Mouse (Mus musculus) adrenal gland, adult 10 weeks (tissue): ENCODE results near the gene Sez6. TPM values are rescaled to one million over a fixed set of nuclear protein-coding genes. Genes with fewer than 3 reads are reported as not detected.

Experiments used
- polyA plus RNA-seq: library from polyadenylated mRNA; stranded (reverse); fragments of 350-450 nt; fragmentation: Illumina TruSeq; extraction: RNeasy Lipid Tissue Mini Kit (QIAGEN cat#74804); gene quantifications from one replicate; pipeline ENCODE4 v1.2.3, GENCODE M21; 2014; ENCODE audit warnings: low read depth, low replicate concordance

Gene Sez6
- not detected for polyA plus RNA-seq

DNA sequence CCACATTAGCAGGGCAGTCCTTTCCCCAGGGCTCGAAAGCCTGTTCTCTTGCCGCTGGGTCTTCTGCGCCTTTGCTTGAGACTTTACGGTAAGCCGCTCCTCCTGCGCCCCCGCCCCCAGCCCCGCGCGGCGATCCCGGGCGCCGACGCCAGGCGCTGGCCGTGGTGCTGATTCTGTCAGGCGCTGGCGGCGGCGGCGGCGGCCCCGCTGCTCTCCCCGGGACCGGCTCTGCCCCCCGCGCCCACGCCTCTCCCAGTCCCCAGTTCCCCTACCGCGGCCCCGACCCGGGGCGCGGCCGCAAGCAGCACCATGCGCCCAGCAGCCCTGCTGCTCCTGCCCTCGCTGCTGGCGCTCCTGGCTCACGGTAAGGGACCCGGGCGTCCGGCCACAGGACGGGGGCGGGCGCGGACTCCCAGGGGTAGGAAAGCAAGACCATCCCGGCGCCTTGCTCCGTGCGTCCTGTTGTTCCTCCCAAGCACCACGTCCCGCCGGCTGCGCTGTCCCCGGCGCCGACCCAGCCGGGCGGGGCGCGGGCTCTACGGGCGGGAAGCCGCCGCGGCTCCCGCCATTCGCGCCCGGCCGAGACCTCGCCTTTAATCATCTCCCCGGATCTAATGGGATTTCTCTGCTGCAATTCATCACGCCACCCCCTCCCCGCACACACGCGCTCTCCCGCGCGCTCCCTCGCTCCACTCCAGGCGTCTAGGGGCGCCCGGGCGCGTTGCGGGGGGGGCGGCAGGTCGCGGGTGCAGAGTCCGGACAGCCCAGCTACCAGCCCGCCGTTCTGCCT is at the start of gene Sez6:
Gene Sez6 (plus strand): TSS at position 50 of the 790 bp plus-strand sequence.

DNA sequence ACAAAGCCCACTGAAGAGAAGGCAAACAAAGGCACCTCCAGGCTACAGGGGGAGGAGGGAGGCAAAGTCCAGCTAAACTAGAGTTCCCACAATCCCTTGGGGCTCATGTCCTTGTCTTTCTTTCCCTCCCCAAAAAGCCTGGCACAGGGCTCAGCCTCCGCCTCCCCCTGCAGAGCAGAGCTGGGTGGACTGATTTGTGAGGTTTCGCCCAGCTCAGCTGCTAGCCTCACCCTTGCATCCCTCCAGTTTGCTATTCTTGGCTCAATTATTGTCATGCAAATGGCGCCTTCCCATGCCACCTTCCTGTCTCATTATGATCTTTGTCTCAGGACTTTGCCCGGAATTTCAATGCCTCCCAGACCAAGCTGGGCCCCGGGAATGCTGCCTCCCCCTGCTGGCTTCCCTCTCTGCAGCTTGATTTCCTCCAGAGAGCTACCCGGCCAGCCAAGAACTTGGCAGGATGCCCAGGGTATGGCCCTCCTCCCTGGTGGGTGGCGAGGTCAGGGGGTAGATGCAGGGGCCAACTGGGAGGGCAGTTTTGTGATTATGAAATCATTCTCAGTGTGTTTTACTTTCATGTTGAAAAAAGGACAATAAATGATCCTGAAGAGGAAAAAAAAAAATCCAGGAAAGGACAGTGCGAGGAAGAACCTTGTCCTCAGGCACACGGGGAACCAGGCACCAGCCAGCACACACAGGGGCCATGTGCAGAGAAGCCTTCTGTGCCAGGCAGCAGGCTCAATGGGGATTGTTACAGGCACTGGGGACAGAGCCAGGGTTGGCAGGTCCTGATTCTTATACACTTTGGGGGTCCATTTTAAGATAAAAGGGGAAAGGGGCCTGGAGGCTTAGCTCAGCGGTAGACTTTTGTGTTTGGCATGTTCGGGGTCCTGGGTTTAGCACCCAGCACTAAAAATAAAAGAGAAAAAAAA is 36.5 kb upstream of the Sez6 start, which contains the start of gene Pipox:
Gene Pipox (minus strand): TSS at position 310 of the 932 bp plus-strand sequence.

DNA sequence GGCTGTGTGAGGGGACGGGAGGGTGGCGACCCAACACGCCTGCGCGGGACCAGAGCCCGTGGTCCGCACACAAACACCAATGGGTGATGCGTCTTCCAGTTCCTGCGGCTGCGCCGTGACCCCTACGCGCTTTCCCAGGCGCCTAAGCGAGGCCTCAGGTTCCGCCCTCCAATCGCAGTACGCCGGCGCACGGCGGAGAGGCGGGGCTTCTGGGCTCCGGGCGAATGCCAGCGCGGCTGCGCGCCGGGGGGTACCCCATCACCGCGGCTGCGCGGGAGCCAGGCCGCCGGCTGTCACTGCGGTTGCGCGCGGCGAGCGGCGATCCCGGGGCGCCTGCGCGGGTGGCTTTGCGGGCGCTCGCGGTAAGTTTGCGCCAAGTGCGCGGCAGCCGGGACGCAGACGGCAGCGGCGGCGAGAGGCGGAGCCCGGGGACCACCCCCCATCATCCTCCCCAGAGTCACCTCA is 51.9 kb downstream of the Sez6 start, which contains the start of gene Phf12:
Gene Phf12 (plus strand): TSS at position 314 of the 465 bp plus-strand sequence.

Other genes with a start within 250 kb of the Sez6 start
- 124 TPM for gene Nufip2, start 244.6 kb upstream of the Sez6 start, polyA plus RNA-seq
- not detected for gene Cryba1, start 205.5 kb upstream of the Sez6 start, polyA plus RNA-seq
- gene Myo18a, start 167.6 kb upstream of the Sez6 start, polyA plus RNA-seq: 7.2 TPM
- not detected for gene Gm10277, start 143.1 kb upstream of the Sez6 start, polyA plus RNA-seq
- gene Pipox, start 36.7 kb upstream of the Sez6 start, polyA plus RNA-seq: 4.4 TPM
- gene Phf12, start 52.0 kb downstream of the Sez6 start, polyA plus RNA-seq: 20.4 TPM
- 9.0 TPM for gene Dhrs13, start 101.5 kb downstream of the Sez6 start, polyA plus RNA-seq
- gene Flot2, start 107.1 kb downstream of the Sez6 start, polyA plus RNA-seq: 14.0 TPM
- 12.8 TPM for gene Eral1, start 149.6 kb downstream of the Sez6 start, polyA plus RNA-seq
- gene Fam222b, start 163.9 kb downstream of the Sez6 start, polyA plus RNA-seq: 12.1 TPM
- 1.2 TPM for gene Traf4, start 234.8 kb downstream of the Sez6 start, polyA plus RNA-seq
- 4.7 TPM for gene Nek8, start 245.9 kb downstream of the Sez6 start, polyA plus RNA-seq
- gene Tlcd1, start 245.9 kb downstream of the Sez6 start, polyA plus RNA-seq: 38.1 TPM